Mouse (Mus musculus) layer of hippocampus, postnatal 14 days (tissue): ENCODE data around the gene Jakmip3. TPM values are rescaled to one million over a fixed set of nuclear protein-coding genes. Genes with fewer than 3 reads are reported as not detected.
A peak's percentile ranks its signal among the peaks of the same experiment; 100 is the strongest.

Source experiments
- DNase-seq, 2 experiments: peaks; one replicate each; pipeline ENCODE4 v3.0.0; 2021 to 2022; ENCODE audit warnings: low spot score in 2 of 2, mixed read lengths in 1 of 2
- total RNA-seq, 2 experiments: library from RNA; stranded (reverse); gene quantifications; 2 replicates each; pipeline ENCODE4 v1.2.3; 2021

Jakmip3 gene
- total RNA-seq, 2 experiments from 2014 or later, result 54.3 to 55.0 TPM

- no peak for DNase-seq
These were observed 86.6 kb downstream of the Jakmip3 start for GRCm38 (mm10) chr7:139027136-139027535.

- no peak for DNase-seq
These were observed 90.7 kb downstream of the Jakmip3 start for GRCm38 (mm10) chr7:139031215-139031614.

- no peak for DNase-seq
These were observed 122.9 kb downstream of the Jakmip3 start for GRCm38 (mm10) chr7:139063406-139063805.

GRCm38 (mm10) chr7:139068182-139068623, 127.7 kb downstream of the Jakmip3 start:
- peak; percentile 82 to 87 for DNase-seq

GRCm38 (mm10) chr7:139074189-139074588, 133.7 kb downstream of the Jakmip3 start:
- no peak for DNase-seq

GRCm38 (mm10) chr7:139075054-139075794, 134.7 kb downstream of the Jakmip3 start:
- DNase-seq, result no peak

- no peak for DNase-seq
These were observed 136.8 kb downstream of the Jakmip3 start for GRCm38 (mm10) chr7:139077283-139077682.

GRCm38 (mm10) chr7:139078181-139078580, 137.7 kb downstream of the Jakmip3 start:
- no peak for DNase-seq

- DNase-seq, result no peak
These were observed 138.6 kb downstream of the Jakmip3 start for GRCm38 (mm10) chr7:139079141-139079540.

GRCm38 (mm10) chr7:139080714-139081113, 140.2 kb downstream of the Jakmip3 start:
- DNase-seq, result no peak

- no peak for DNase-seq
These were observed 140.6 kb downstream of the Jakmip3 start for GRCm38 (mm10) chr7:139081158-139081557.

- DNase-seq, result no peak
These were observed 141.8 kb downstream of the Jakmip3 start for GRCm38 (mm10) chr7:139082281-139082680.

- no peak for DNase-seq
These were observed 143.8 kb downstream of the Jakmip3 start for GRCm38 (mm10) chr7:139084316-139084715.

GRCm38 (mm10) chr7:139085629-139086194, 145.2 kb downstream of the Jakmip3 start, which contains the start of gene Dpysl4:
Gene Dpysl4, plus strand, starts transcription at chr7:139086001.
- peak; percentile 85 to 92 for DNase-seq

- no peak for DNase-seq
These were observed 145.9 kb downstream of the Jakmip3 start for GRCm38 (mm10) chr7:139086195-139087158.

- DNase-seq, result peak in 1 of 2 experiments; percentile 78
These were observed 147.3 kb downstream of the Jakmip3 start for GRCm38 (mm10) chr7:139087801-139088200.

- peak; percentile 64 to 83 for DNase-seq
These were observed 149.7 kb downstream of the Jakmip3 start for GRCm38 (mm10) chr7:139089892-139090874.

- no peak for DNase-seq
These were observed 151.2 kb downstream of the Jakmip3 start for GRCm38 (mm10) chr7:139091681-139092080.

GRCm38 (mm10) chr7:139092676-139093075, 152.1 kb downstream of the Jakmip3 start:
- DNase-seq, result no peak

GRCm38 (mm10) chr7:139093124-139093523, 152.6 kb downstream of the Jakmip3 start:
- no peak for DNase-seq
